Mouse (Mus musculus): Measurements from ENCODE around the gene Hs3st2. TPM values are rescaled to one million over a fixed set of nuclear protein-coding genes. Genes with fewer than 3 reads are reported as not detected.

Hs3st2 gene
- total and polyA plus RNA-seq, 3 experiments, result not detected

DNA sequence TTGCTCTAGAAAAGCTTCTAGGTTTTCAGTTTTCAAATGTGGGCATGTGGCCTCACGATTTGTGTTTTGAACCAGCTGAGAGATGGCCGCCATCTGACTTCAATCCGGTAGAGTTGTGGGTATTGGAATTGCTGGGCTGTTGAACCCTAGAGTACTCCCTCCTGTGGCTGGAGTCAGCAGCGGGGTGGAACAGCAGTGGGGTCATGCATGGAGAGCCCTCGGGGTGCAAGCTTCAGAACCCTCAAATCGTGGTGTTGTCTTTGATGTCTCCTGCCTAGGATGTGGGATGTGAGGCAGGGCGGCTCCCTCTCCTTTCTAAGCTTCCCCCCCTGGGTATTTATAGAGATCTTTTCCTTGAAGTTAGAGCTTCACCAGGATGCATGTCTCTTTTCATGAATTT, 52.7 kb downstream of the Hs3st2 start:
- Histone ChIP-seq H3K9ac (ENCODE audit: insufficient read depth, low read depth) (no peak overlapping the region), H3K4me1 (ENCODE audit: control insufficient read depth in 1 of 2, insufficient read depth in 2 of 2) (peaks cover 0 to 22% of the 10 kb centered on the region in 2 experiments; a peak in 2 of 4 replicates), H3K9me3 (replicated peaks; ENCODE audit: low read length) (no peaks in the 10 kb centered on the region), H3K79me2 (replicated peaks; ENCODE audit: control insufficient read depth, extremely low read depth, insufficient read depth, poor library complexity, severe bottlenecking) (no peaks in the 10 kb centered on the region), H3K27me3 (replicated peaks) (peaks cover 22% of the 10 kb centered on the region), H3K4me2 (ENCODE audit: insufficient read depth, low read depth, poor library complexity, severe bottlenecking) (no peak overlapping the region), H3K36me3 (replicated peaks in 1 of 2; ENCODE audit: control insufficient read depth in 1 of 2, insufficient read depth in 1 of 2, low read length in 1 of 2) (no peaks in the 10 kb centered on the region), H3K27ac (ENCODE audit: insufficient read depth, low read depth) (no peak overlapping the region), H3K4me3 (replicated peaks in 1 of 3; ENCODE audit: low read depth in 2 of 3, low read length in 2 of 3, poor library complexity in 1 of 3) (no peak overlapping the region)
- in situ Hi-C loops (cut with MboI; ENCODE audit: low pct_ligation_motif_present, low pct_unique_long_range_greater_than_20kb, low sequenced_read_pairs), result no loop called here
- dilution Hi-C loops (cut with MboI; ENCODE audit: extremely low pct_ligation_motif_present, extremely low pct_unique_long_range_greater_than_20kb, low sequenced_read_pairs), result no loop called here
- TF ChIP-seq SIN3A (IDR thresholded peaks at IDR 0.05; ENCODE audit: low read length), result no peak
- no peak for TF ChIP-seq ZKSCAN1 (IDR thresholded peaks at IDR 0.05; ENCODE audit: borderline replicate concordance, low read depth, low read length)
- TF ChIP-seq CTCF (conservative IDR thresholded peaks at IDR 0.05 in 1 of 2, IDR thresholded peaks at IDR 0.05 in 1 of 2; ENCODE audit: low read depth in 2 of 2, low read length in 2 of 2), result no peak
- no peak for TF ChIP-seq EP300 (IDR thresholded peaks at IDR 0.05; ENCODE audit: low read length)
- TF ChIP-seq POLR2A (IDR thresholded peaks at IDR 0.05; ENCODE audit: low read depth, low read length), result no peak
- TF ChIP-seq NELFE (IDR thresholded peaks at IDR 0.05; ENCODE audit: low read depth, low read length), result no peak
- no peak for TF ChIP-seq ETS1 (conservative IDR thresholded peaks at IDR 0.05; ENCODE audit: low read depth, low read length)
- no peak for TF ChIP-seq POLR2AphosphoS2 (IDR thresholded peaks at IDR 0.05; ENCODE audit: low read depth, low read length)
- TF ChIP-seq KAT2A (IDR thresholded peaks at IDR 0.05; ENCODE audit: insufficient replicate concordance, low read length), result no peak
- no peak for TF ChIP-seq NRF1 (IDR thresholded peaks at IDR 0.05; ENCODE audit: low read depth, low read length)
- TF ChIP-seq MYC (IDR thresholded peaks at IDR 0.05; ENCODE audit: low read depth, low read length), result no peak
- DNase-seq (ENCODE audit: extremely low read depth), result no peak

- Histone ChIP-seq H3K4me3 (replicated peaks in 1 of 3; ENCODE audit: low read depth in 2 of 3, low read length in 2 of 3, poor library complexity in 1 of 3) (no peak overlapping the region), H3K79me2 (replicated peaks; ENCODE audit: control insufficient read depth, extremely low read depth, insufficient read depth, poor library complexity, severe bottlenecking) (no peaks in the 10 kb centered on the region), H3K36me3 (replicated peaks in 1 of 2; ENCODE audit: control insufficient read depth in 1 of 2, insufficient read depth in 1 of 2, low read length in 1 of 2) (no peaks in the 10 kb centered on the region), H3K9me3 (replicated peaks; ENCODE audit: low read length) (no peaks in the 10 kb centered on the region), H3K9ac (ENCODE audit: insufficient read depth, low read depth) (no peak overlapping the region), H3K4me1 (ENCODE audit: control insufficient read depth in 1 of 2, insufficient read depth in 2 of 2) (peaks cover 0 to 22% of the 10 kb centered on the region in 2 experiments; a peak in 2 of 4 replicates), H3K4me2 (ENCODE audit: insufficient read depth, low read depth, poor library complexity, severe bottlenecking) (no peak overlapping the region), H3K27ac (ENCODE audit: insufficient read depth, low read depth) (no peak overlapping the region), H3K27me3 (replicated peaks) (peaks cover 8% of the 10 kb centered on the region)
- dilution Hi-C loops (cut with MboI; ENCODE audit: extremely low pct_ligation_motif_present, extremely low pct_unique_long_range_greater_than_20kb, low sequenced_read_pairs), result no loop called here
- peak; percentile 35 for DNase-seq (ENCODE audit: extremely low read depth)
- no peak for TF ChIP-seq BHLHE40 (IDR thresholded peaks at IDR 0.05; ENCODE audit: low read depth, low read length)
- TF ChIP-seq CHD1 (IDR thresholded peaks at IDR 0.05; ENCODE audit: low read depth, low read length), result no peak
- no peak for TF ChIP-seq ELF1 (IDR thresholded peaks at IDR 0.05; ENCODE audit: low read depth, low read length)
- TF ChIP-seq CTCF (conservative IDR thresholded peaks at IDR 0.05 in 1 of 2, IDR thresholded peaks at IDR 0.05 in 1 of 2; ENCODE audit: low read depth in 2 of 2, low read length in 2 of 2), result no peak
- no peak for TF ChIP-seq E2F4 (IDR thresholded peaks at IDR 0.05; ENCODE audit: insufficient replicate concordance, low read depth, low read length)
- no peak for TF ChIP-seq UBTF (IDR thresholded peaks at IDR 0.05; ENCODE audit: low read depth, low read length)
- in situ Hi-C loops (cut with MboI; ENCODE audit: low pct_ligation_motif_present, low pct_unique_long_range_greater_than_20kb, low sequenced_read_pairs), result no loop called here
Measured at GRCm38 (mm10) chr7:121446281-121446680, 54.6 kb downstream of the Hs3st2 start.

All from CH12.LX (cell line).